Mouse (Mus musculus) forebrain, embryonic 13.5 days (tissue): Measurements from ENCODE around the gene Ptprt. TPM values are rescaled to one million over a fixed set of nuclear protein-coding genes. Genes with fewer than 3 reads are reported as not detected.

Experiments
- ATAC-seq: fragments of 200-750 bp; cut with Nextera tagmentation; 2 replicates; pipeline ENCODE4 v1.8.0; 2017
- H3K27ac ChIP-seq: fragments of 300-500 bp; sonication (generic); 2 replicates; pipeline ENCODE4 v1.5.1; 2015; ENCODE audit warnings: inconsistent platforms, mild to moderate bottlenecking, moderate library complexity
- H3K27me3 ChIP-seq: fragments of 300-500 bp; sonication (generic); 2 replicates; pipeline ENCODE4 v1.6.1; 2015; ENCODE audit warnings: mild to moderate bottlenecking, inconsistent platforms
- H3K36me3 ChIP-seq: fragments of 300-500 bp; sonication (generic); 2 replicates; pipeline ENCODE4 v1.6.1; 2015; ENCODE audit warnings: mild to moderate bottlenecking, inconsistent platforms; ENCODE audit not compliant: poor library complexity, severe bottlenecking
- H3K4me1 ChIP-seq: fragments of 300-500 bp; sonication (generic); 2 replicates; pipeline ENCODE4 v1.6.1; 2015; ENCODE audit warnings: inconsistent platforms
- H3K4me2 ChIP-seq: fragments of 300-500 bp; sonication (generic); 2 replicates; pipeline ENCODE4 v1.6.1; 2015; ENCODE audit warnings: inconsistent platforms, mild to moderate bottlenecking, moderate library complexity
- H3K4me3 ChIP-seq: fragments of 300-500 bp; sonication (generic); 2 replicates; pipeline ENCODE4 v1.5.1; 2015; ENCODE audit warnings: mild to moderate bottlenecking, inconsistent platforms
- H3K9ac ChIP-seq: fragments of 300-500 bp; sonication (generic); 2 replicates; pipeline ENCODE4 v1.6.1; 2015; ENCODE audit warnings: mild to moderate bottlenecking, inconsistent platforms
- H3K9me3 ChIP-seq: fragments of 300-500 bp; sonication (generic); replicated peaks from 2 replicates; pipeline ENCODE4 v1.6.1; 2016; ENCODE audit warnings: inconsistent platforms
- WGBS: fragments of 180-500 bp; shearing (Covaris S2); methylation state at CpG from one replicate; pipeline ENCODE4 v1.1.7; 2015; 5-methylcytosine and 5-hydroxymethylcytosine counted together
- polyA plus RNA-seq: library from polyadenylated mRNA; unstranded; fragments of >200 nt; fragmentation: Nextera tagmentation; extraction: Ambion mirVana; gene quantifications from 2 replicates; pipeline ENCODE4 v1.2.1, GENCODE M21; 2015

Gene Ptprt
- polyA plus RNA-seq, 1 experiment from 2014 or later: 2.1 TPM

DNA sequence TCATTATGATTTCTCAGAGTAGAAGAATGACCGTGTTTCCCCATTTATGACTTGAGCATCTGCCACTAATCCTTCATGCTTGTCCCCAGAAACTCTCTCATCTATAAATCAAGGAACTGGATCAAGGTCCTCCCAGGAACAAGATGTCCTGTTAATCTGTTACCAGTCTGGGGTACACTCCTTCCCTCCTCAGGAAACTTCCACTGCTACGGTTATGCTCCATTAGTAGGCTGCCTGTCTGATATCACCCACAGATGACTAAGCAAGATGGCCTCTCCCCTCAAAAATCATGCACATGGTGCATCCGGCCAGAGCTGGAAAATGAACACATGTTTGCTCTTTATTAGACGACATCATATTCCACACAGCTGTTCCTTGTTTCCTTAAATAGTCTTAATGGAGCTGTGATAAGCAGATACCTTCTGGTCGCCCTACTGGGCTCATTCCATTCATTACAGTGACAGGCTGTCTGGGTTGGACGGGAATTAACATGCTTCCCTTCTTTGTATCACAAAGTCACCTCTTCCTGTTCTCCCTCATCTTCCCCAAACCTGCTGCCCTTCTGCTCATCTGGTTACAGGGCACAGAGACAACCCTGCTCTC, 1060.6 kb downstream of the Ptprt start:
- Histone ChIP-seq H3K9me3 (no peaks in the 10 kb centered on the region), H3K4me1 (no peaks in the 10 kb centered on the region), H3K27me3 (no peaks in the 10 kb centered on the region), H3K4me3 (no peak overlapping the region), H3K36me3 (no peaks in the 10 kb centered on the region), H3K9ac (no peak overlapping the region), H3K27ac (no peak overlapping the region), H3K4me2 (no peak overlapping the region)
- 72% methylated on average over 6 of the region's 6 CpGs for WGBS
- ATAC-seq: no peak

DNA sequence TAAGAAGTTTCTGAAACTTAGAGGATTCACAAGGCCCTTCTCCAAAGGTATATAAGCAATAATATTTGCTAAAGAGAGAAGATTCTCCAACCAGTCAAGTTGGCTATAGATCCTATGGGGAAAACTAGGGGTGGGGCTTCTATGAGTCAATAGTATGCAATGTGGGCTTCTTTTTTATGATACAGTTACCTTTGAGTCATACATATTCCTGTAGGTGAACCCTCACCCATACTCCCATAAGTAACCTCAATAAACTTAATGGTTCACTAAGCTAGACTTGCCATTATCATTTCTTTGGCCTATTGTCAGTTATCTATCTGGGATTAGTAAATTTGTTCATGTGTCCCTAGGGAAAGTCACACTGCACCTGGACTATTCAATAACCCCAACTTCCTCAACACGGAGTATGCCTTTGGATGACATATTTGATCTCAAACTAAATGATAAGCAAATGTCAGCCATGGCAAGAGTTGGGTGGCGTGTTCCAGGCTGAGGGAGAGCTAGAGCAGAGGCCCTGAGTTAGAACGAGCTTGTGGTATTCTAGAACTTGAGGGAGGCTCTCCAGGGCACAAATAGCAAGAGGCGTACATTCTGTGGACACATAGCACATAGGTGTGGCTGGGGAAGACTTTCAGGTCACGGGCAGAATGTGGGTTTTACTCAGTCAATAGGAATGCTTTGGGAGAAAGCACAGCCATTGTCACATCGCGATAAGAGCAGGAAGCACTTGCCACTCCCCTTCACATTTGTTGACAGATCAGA, 1067.4 kb downstream of the Ptprt start:
- H3K4me1 ChIP-seq: 0 out of 2 replicates have a peak, but pooled peaks cover 3% of the 10 kb centered on the region
- WGBS: 91% methylated on average over 7 of the region's 7 CpGs

DNA sequence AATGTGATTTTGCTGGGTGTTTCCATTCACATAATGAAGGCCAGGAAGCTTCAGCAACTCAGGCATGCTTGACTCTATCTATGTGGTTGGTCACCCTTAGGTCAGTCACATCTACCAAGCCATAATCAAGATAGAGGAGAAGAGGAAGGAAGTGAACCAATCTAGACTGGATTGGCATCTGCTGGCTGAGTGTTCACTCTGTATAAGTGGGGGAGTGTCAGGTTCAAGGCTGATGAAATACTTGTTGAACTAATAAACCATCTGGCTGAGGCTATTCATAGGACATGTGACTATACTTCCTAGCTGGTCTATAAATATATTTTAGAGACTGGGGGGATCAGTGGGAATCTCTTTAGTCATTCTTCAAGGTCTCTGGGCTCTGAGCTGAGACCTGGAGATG, 1086.5 kb downstream of the Ptprt start:
- no peak for ATAC-seq

More for the DNA sequence above, 1067.4 kb downstream of the Ptprt start:
- Histone ChIP-seq H3K4me3 (no peak overlapping the region), H3K27me3 (no peaks in the 10 kb centered on the region), H3K9me3 (no peaks in the 10 kb centered on the region), H3K4me2 (no peak overlapping the region), H3K9ac (no peak overlapping the region), H3K27ac (no peak overlapping the region), H3K36me3 (no peaks in the 10 kb centered on the region)
- ATAC-seq: no peak

DNA sequence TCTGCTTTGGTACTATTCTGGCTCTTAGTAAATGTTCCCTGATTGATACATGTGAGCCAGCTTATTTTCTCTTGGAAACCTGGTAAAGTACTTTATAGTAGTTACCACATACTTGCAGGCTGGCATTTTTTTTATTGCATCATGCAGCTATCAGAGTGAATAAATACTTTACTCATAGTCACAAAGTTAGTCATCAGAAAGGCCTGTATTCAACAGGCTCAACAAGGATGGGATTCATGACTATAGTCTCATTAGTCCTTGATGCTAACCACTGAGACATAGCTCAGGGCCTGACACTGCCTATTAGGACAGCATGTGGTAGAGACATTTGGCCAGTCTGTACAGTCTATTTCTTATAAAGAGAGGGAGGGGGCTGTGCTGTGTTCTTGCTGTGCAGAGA, 1088.7 kb downstream of the Ptprt start:
- Histone ChIP-seq H3K27ac (no peak overlapping the region), H3K4me2 (no peak overlapping the region), H3K36me3 (no peaks in the 10 kb centered on the region), H3K4me3 (no peak overlapping the region), H3K4me1 (no peaks in the 10 kb centered on the region), H3K9ac (no peak overlapping the region), H3K27me3 (no peaks in the 10 kb centered on the region), H3K9me3 (no peaks in the 10 kb centered on the region)
- ATAC-seq: no peak

More for the DNA sequence above, 1086.5 kb downstream of the Ptprt start:
- no peak overlapping the region for H3K4me2 ChIP-seq
- H3K9me3 ChIP-seq: no peaks in the 10 kb centered on the region
- no peaks in the 10 kb centered on the region for H3K36me3 ChIP-seq
- no peak overlapping the region for H3K9ac ChIP-seq
- H3K4me1 ChIP-seq: no peaks in the 10 kb centered on the region
- no peaks in the 10 kb centered on the region for H3K27me3 ChIP-seq
- no peak overlapping the region for H3K4me3 ChIP-seq
- no peak overlapping the region for H3K27ac ChIP-seq

DNA sequence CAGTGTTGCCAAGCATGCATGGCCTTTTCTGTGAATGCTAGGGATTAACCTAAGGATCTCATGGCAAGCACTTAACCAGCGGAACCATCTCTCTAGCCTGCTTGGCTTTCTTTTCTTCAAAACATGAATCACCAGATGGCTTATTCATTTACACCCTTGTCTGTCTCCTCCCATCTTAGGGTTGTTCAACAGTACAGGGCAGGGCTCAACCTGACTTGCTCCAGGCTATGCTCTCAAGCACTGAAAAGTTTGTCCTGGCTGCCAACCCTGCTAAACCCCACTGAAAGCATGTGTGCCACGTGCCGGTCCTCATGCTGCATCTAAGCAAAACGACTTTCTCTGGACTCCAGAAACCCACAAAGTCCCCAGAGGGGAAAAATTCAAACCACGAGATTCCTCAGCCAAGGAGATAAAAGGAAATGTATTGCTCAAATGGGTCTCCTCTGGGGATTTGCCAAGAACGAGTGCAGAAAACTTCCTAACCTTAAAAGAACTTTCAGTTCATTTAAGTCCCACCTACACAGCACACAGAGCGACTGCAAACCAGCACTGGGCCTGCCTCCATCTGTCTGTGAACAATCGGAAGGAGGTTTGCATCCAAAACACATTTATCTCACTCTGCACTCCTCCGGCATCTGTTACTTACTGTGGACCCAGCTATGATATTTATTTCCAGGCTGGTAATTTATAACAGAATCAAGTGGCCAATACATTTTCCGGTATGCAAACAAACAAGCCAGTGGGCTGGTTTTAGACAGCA, 1090.5 kb downstream of the Ptprt start:
- WGBS: 73% methylated on average over 10 of the region's 10 CpGs

DNA sequence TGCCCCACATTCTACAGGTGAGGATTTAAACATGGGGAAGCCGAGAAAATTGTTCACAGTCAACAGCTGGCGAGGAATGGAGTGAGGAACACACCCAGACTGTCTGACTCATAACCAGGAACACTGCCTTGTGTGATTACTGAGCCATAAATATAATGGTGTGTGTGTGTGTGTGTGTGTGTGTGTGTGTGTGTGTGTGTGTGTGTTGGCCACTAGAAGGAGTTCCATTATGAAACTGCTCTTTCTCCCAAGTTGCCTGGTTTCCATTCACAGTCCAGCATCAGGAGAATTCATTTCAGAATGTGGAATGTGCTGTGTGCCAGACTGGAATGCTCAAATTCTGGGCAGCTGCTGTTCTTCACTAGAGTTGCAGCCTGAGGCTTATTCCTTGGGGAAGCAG, 1099.4 kb downstream of the Ptprt start:
- no peak overlapping the region for H3K4me2 ChIP-seq
- 80% methylated on average over 2 of the region's 2 CpGs for whole genome bisulfite sequencing
- H3K4me3 ChIP-seq: no peak overlapping the region
- no peaks in the 10 kb centered on the region for H3K9me3 ChIP-seq
- H3K36me3 ChIP-seq: no peaks in the 10 kb centered on the region
- H3K27ac ChIP-seq: no peak overlapping the region
- no peaks in the 10 kb centered on the region for H3K27me3 ChIP-seq
- no peak overlapping the region for H3K9ac ChIP-seq
- H3K4me1 ChIP-seq: no peaks in the 10 kb centered on the region
- ATAC-seq: no peak

More for the DNA sequence above, 1090.5 kb downstream of the Ptprt start:
- no peak for ATAC-seq
- Histone ChIP-seq H3K36me3 (no peaks in the 10 kb centered on the region), H3K4me1 (no peaks in the 10 kb centered on the region), H3K9me3 (no peaks in the 10 kb centered on the region), H3K9ac (no peak overlapping the region), H3K27me3 (no peaks in the 10 kb centered on the region), H3K4me2 (no peak overlapping the region), H3K4me3 (no peak overlapping the region), H3K27ac (no peak overlapping the region)

DNA sequence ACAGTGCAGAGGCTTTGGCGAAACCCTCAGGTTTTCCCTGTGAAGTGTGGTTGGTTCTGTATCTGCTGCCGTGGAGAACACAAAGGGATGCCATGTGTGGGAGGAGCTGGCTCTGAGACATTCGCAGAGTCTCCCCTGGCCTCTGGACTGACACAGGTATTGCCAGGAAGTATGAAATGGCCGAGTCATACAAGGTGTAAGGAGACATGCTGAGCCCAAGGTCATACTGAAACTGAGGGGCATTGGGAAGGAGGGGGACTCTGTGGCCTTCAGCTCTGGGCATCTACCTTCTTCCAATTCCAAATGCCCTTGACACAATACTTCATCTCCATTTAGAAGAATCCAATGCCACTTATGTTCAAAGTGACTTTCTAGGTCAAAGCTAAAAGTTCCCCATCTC, 1103.1 kb downstream of the Ptprt start:
- no peak for ATAC-seq
- WGBS: 85% methylated on average over 4 of the region's 4 CpGs
- H3K36me3 ChIP-seq: no peaks in the 10 kb centered on the region
- H3K9ac ChIP-seq: no peak overlapping the region
- H3K9me3 ChIP-seq: no peaks in the 10 kb centered on the region
- no peaks in the 10 kb centered on the region for H3K27me3 ChIP-seq
- no peaks in the 10 kb centered on the region for H3K4me1 ChIP-seq
- H3K27ac ChIP-seq: no peak overlapping the region
- no peak overlapping the region for H3K4me2 ChIP-seq
- no peak overlapping the region for H3K4me3 ChIP-seq

DNA sequence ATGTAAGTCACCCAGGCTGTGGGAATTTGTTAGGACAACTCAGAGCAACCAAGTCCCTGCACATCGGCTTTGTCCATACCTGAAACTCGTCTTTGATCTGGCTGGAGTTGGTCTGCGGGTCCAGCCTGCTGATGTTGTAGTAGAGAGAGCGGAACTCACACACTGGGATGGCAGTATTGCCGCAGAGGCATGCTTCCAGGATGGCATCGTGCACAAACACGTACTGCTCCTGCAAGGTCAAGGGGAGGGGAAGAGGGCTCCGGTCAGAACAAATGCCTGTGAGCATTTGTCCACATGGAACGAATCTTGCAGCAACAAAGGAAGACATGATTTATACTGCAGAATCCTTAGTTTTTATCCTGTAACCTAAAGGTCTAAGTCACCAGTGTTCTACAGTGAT, 1107.3 kb downstream of the Ptprt start:
- no peak overlapping the region for H3K9ac ChIP-seq
- H3K4me3 ChIP-seq: no peak overlapping the region
- no peak for ATAC-seq
- no peaks in the 10 kb centered on the region for H3K4me1 ChIP-seq
- WGBS: 89% methylated on average over 9 of the region's 9 CpGs
- no peaks in the 10 kb centered on the region for H3K9me3 ChIP-seq
- no peaks in the 10 kb centered on the region for H3K36me3 ChIP-seq
- no peak overlapping the region for H3K4me2 ChIP-seq
- no peak overlapping the region for H3K27ac ChIP-seq
- no peaks in the 10 kb centered on the region for H3K27me3 ChIP-seq

DNA sequence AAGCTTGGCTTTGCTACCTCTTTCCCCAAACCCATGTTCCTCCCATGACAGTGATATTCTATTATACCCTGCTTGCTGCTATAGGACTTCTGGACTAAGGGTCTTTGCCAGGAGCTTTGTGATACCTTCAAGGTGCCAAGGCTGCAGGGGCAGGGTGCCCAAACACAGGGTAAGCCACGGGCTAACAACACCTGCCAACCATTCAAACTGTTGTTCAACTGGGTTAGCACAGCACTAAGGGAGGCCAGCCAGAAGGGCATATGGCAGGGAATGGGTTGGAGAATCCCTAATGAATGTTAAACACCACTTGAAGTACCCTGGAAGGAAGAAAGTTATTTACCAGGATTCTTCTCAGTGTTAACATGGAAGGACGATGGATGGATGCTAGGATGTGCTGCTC, 1108.9 kb downstream of the Ptprt start:
- H3K9me3 ChIP-seq: no peaks in the 10 kb centered on the region
- H3K4me2 ChIP-seq: no peak overlapping the region
- H3K4me3 ChIP-seq: no peak overlapping the region
- WGBS: 88% methylated on average over 2 of the region's 2 CpGs
- no peak for ATAC-seq
- H3K27me3 ChIP-seq: no peaks in the 10 kb centered on the region
- H3K4me1 ChIP-seq: no peaks in the 10 kb centered on the region
- no peaks in the 10 kb centered on the region for H3K36me3 ChIP-seq
- H3K9ac ChIP-seq: no peak overlapping the region
- no peak overlapping the region for H3K27ac ChIP-seq

DNA sequence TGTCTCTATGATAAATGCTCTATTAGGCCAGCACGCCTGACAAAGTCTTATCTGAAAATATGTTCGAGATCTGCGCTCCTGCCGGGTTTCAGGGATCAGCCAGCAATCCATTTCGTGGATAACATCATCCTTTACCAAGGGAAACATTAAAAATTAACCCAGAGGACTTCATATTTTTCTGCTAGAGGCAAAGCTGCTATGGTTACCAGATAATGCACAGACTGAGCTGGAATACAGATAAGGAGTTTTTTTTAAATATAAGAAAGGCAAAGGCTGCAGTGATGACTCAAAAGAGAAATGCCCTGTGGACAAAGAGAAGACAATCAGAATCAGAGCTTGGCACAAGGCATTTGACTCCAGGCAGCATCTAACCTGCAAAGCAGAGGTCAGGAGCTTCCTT, 1111.4 kb downstream of the Ptprt start:
- H3K36me3 ChIP-seq: no peaks in the 10 kb centered on the region
- H3K9me3 ChIP-seq: no peaks in the 10 kb centered on the region
- WGBS: 85% methylated on average over 5 of the region's 5 CpGs
- ATAC-seq: no peak
- no peak overlapping the region for H3K4me2 ChIP-seq
- H3K4me3 ChIP-seq: no peak overlapping the region
- no peaks in the 10 kb centered on the region for H3K27me3 ChIP-seq
- H3K4me1 ChIP-seq: no peaks in the 10 kb centered on the region
- H3K9ac ChIP-seq: no peak overlapping the region
- no peak overlapping the region for H3K27ac ChIP-seq

DNA sequence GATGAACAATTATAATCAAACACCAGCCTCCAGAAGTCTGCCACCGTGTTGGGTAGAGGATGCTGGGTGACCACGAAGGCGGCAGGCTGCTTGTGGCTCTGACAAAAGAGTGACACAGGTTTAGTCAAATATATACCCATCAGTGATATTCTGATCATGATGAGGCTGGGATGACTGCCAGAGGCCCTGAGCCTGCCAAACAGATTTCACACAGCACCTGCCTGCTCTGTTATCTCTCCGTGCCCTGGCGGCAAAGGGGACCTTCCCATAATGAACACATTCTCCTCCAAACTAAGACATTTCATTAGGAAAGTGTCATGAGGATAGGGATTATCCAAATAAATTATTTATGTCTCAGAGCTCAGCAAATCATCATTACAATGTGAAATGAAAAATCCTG, 1113.6 kb downstream of the Ptprt start:
- no peak overlapping the region for H3K4me3 ChIP-seq
- H3K27me3 ChIP-seq: no peaks in the 10 kb centered on the region
- no peak for ATAC-seq
- H3K36me3 ChIP-seq: no peaks in the 10 kb centered on the region
- H3K9me3 ChIP-seq: no peaks in the 10 kb centered on the region
- no peak overlapping the region for H3K4me2 ChIP-seq
- 71% methylated on average over 5 of the region's 5 CpGs for WGBS
- H3K4me1 ChIP-seq: no peaks in the 10 kb centered on the region
- no peak overlapping the region for H3K27ac ChIP-seq
- no peak overlapping the region for H3K9ac ChIP-seq

DNA sequence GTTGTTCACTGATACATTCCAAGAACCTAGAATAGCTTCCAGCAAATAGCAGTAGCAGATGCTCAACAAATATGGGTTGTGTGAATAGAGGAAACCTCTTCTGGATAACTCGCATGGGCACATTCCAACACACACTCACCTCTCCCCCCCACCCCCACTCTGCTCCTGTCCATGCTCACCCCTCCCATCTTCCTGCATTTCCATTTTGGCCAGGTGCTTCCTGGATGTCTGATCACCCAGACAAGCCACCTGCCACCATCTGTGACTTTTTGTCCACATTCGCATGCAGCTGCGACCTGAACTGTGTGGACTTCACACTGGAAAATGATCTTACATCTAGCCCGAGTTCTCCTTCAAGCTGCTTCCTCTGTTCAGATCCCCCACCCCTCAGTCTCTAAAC, 1115.5 kb downstream of the Ptprt start:
- Histone ChIP-seq H3K4me3 (no peak overlapping the region), H3K9me3 (no peaks in the 10 kb centered on the region), H3K4me2 (no peak overlapping the region), H3K27ac (no peak overlapping the region), H3K36me3 (no peaks in the 10 kb centered on the region), H3K9ac (no peak overlapping the region), H3K27me3 (no peaks in the 10 kb centered on the region), H3K4me1 (no peaks in the 10 kb centered on the region)
- 83% methylated on average over 4 of the region's 4 CpGs for WGBS
- no peak for ATAC-seq
